Mouse (Mus musculus) midbrain, embryonic 12.5 days (tissue): ENCODE measurements around the gene Igsf21. TPM values are rescaled to one million over a fixed set of nuclear protein-coding genes. Genes with fewer than 3 reads are reported as not detected.
A peak's percentile ranks its signal among the peaks of the same experiment; 100 is the strongest.

Experiments used
- ATAC-seq: fragments of 200-750 bp; cut with Nextera tagmentation; 2 replicates; pipeline ENCODE4 v1.8.0; 2017; ENCODE audit warnings: low read depth, moderate TSS enrichment, moderate library complexity; ENCODE audit not compliant: low FRiP score
- H3K27ac ChIP-seq: fragments of 300-500 bp; sonication (generic); replicated peaks from 2 replicates; pipeline ENCODE4 v1.5.1; 2016; ENCODE audit warnings: mild to moderate bottlenecking
- H3K27me3 ChIP-seq: fragments of 300-500 bp; sonication (generic); 2 replicates; pipeline ENCODE4 v1.6.1; 2016; ENCODE audit warnings: mild to moderate bottlenecking
- H3K36me3 ChIP-seq: fragments of 300-500 bp; sonication (generic); 2 replicates; pipeline ENCODE4 v1.6.1; 2016
- H3K4me1 ChIP-seq: fragments of 300-500 bp; sonication (generic); 2 replicates; pipeline ENCODE4 v1.6.1; 2016
- H3K4me2 ChIP-seq: fragments of 300-500 bp; sonication (generic); replicated peaks from 2 replicates; pipeline ENCODE4 v1.6.1; 2016; ENCODE audit warnings: mild to moderate bottlenecking, moderate library complexity
- H3K4me3 ChIP-seq: fragments of 300-500 bp; sonication (generic); 2 replicates; pipeline ENCODE4 v1.5.1; 2016; ENCODE audit warnings: mild to moderate bottlenecking
- H3K9ac ChIP-seq: fragments of 300-500 bp; sonication (generic); replicated peaks from 2 replicates; pipeline ENCODE4 v1.6.1; 2016; ENCODE audit warnings: mild to moderate bottlenecking, moderate library complexity
- H3K9me3 ChIP-seq: fragments of 300-500 bp; sonication (generic); 2 replicates; pipeline ENCODE4 v1.6.1; 2016; ENCODE audit warnings: mild to moderate bottlenecking
- WGBS: fragments of 180-500 bp; shearing (Covaris S2); methylation state at CpG from one replicate; pipeline ENCODE4 v1.1.7; 2016; 5-methylcytosine and 5-hydroxymethylcytosine counted together
- polyA plus RNA-seq: library from polyadenylated mRNA; unstranded; fragments of >200 nt; fragmentation: Nextera tagmentation; extraction: Ambion mirVana; gene quantifications from 2 replicates; pipeline ENCODE4 v1.2.1, GENCODE M21; 2016

Igsf21 gene
- polyA plus RNA-seq, 1 experiment from 2014 or later = 41.1 TPM

DNA sequence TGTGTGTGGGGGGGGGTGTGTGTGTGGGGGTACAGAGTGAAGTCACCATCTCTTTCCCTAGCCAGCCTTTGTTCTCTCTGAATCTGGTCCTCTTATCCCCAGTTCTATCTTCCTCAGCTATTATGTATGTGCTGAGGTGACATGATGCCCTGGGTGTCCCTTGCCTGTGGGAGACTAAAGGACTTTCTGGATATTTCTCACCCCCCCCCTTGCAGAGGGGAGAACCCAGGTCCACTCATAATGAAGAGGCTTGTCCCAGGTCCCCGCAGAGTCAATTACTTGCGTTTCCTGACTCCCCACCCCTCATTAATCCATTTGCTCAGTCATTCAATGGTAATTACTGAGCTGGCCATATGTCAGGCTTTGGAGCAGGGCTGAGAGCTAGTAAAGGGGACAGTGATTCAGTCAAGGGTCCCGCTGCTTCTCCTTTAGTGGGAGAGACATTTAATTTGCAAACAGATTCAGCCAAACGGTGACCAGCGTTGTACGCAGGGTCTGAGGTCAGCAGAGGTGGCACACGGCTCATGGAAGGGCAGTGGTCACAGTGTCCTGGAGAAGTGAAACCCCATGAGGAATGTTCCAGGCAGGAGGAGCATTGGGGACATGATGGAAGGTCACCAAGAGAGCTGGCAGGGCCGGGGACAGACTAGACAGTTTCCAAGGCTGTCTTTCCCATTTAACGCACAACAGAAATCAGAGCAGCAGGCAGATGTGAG lies 217.1 kb downstream of the Igsf21 start:
- WGBS = 37% methylated on average over 9 of the region's 9 CpGs
- peaks cover 16% of the 10 kb centered on the region for H3K27me3 ChIP-seq
- H3K9ac ChIP-seq = no peak overlapping the region; the same call in 1 of the 2 replicates
- peak overlapping the region; percentile 84 for H3K27ac ChIP-seq
- peaks cover 27% of the 10 kb centered on the region for H3K4me1 ChIP-seq
- ATAC-seq = peak; percentile 51; the same call in 1 of the 2 replicates
- 0 out of 2 replicates have a peak overlapping the region, but pooled peaks have one; percentile 10 for H3K4me2 ChIP-seq
- H3K9me3 ChIP-seq = no peaks in the 10 kb centered on the region
- no peak overlapping the region for H3K4me3 ChIP-seq
- no peaks in the 10 kb centered on the region for H3K36me3 ChIP-seq

DNA sequence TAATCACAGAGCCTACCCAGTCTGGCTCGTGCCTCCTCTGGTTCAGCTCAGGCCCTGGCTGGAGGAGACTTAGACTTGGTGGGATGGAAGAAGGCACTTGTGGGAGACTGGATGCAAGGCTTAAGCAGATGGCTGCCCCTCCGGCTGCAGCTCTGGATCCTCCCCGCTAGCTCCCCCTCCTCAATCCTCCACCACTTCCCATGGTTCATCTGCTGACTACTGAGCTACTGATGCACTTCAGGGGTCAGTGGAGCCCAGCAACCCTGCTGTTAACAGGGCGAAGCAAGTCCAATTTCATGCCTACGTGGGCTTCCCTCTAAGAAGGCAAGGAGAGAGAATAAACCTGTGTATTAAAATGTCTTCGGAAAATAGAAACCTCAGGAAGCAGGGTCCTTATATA lies 222.8 kb downstream of the Igsf21 start:
- Histone ChIP-seq H3K36me3 (no peaks in the 10 kb centered on the region), H3K27me3 (no peaks in the 10 kb centered on the region), H3K4me1 (peaks cover 4% of the 10 kb centered on the region), H3K9me3 (no peaks in the 10 kb centered on the region), H3K9ac (no peak overlapping the region), H3K27ac (no peak overlapping the region), H3K4me3 (no peak overlapping the region), H3K4me2 (no peak overlapping the region)
- WGBS = 65% methylated on average over 6 of the region's 6 CpGs
- ATAC-seq = no peak

GRCm38 (mm10) chr4:140015916-140016315 lies 230.7 kb downstream of the Igsf21 start:
- H3K4me3 ChIP-seq = no peak overlapping the region

DNA sequence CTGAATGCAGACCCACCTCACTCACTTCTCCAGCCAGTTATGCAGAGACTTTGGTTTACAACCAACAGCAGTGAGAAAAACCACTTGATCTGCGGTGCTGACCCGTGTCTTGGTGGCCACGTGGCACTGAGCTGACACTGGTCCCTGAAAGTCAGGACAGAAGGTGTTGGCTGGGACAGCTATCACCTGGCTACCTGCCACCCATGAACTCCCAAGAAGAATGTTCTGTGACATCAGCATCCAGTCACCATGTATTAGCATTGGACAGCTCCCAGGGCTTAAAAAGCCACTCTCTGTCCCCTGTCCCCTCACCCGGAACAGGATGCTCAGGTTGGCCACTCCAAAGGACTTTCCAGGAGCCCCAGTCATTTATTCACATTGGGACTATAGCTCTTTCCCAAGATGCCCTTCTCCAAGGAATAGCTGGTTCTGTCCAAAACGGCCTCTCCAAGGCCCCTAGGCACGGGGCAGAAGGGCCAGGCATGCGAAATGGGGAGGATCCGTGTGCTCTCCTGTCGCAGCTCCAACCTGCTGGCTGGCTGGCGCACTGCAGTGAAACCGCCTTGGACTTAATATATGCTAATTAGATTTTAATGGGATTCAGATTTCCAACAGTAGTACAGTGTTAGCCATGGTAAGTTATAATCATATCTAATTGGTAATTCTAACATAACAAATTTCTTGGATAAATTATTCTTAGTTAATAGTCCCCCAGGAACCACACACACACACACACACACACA lies 235.7 kb downstream of the Igsf21 start:
- Histone ChIP-seq H3K9ac (no peak overlapping the region), H3K36me3 (no peaks in the 10 kb centered on the region), H3K4me1 (peaks cover 11% of the 10 kb centered on the region), H3K9me3 (no peaks in the 10 kb centered on the region), H3K4me3 (no peak overlapping the region), H3K27me3 (peaks cover 26% of the 10 kb centered on the region; the same call in 1 of the 2 replicates), H3K27ac (peak overlapping the region; percentile 15; the same call in 1 of the 2 replicates), H3K4me2 (no peak overlapping the region)
- 68% methylated on average over 11 of the region's 11 CpGs for WGBS
- ATAC-seq = peak; percentile 80

More at GRCm38 (mm10) chr4:140015916-140016315, 230.7 kb downstream of the Igsf21 start:
- Histone ChIP-seq H3K27ac (peak overlapping the region; percentile 42; the same call in 1 of the 2 replicates), H3K36me3 (no peaks in the 10 kb centered on the region), H3K4me2 (no peak overlapping the region), H3K4me1 (peaks cover 9% of the 10 kb centered on the region), H3K9ac (no peak overlapping the region), H3K9me3 (no peaks in the 10 kb centered on the region), H3K27me3 (peaks cover 5% of the 10 kb centered on the region; the same call in 1 of the 2 replicates)
- 75% methylated on average over 7 of the region's 7 CpGs for WGBS
- ATAC-seq = no peak

DNA sequence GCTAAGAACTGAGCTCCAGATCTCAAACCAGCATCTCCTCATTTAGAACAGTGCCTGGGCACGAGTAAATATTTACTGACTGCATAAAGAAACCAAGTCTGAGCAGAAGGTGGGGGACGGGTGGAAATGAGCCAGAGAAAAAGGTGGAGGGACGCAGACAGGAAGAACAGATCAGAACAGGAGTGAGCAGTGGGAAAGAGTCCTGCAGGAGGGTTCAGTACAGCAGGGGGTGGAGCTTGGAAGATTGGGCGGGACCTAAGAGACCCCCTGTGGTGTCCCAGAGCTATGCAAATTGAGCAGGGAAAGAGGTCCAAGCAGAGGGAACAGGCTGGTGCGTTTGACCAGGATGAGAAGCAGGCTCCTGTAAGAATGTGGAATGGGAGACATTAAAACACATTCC lies 241.7 kb downstream of the Igsf21 start:
- Histone ChIP-seq H3K27ac (no peak overlapping the region), H3K36me3 (no peaks in the 10 kb centered on the region), H3K4me3 (peak overlapping the region; percentile 21; the same call in 1 of the 2 replicates), H3K27me3 (peaks cover 65% of the 10 kb centered on the region), H3K4me1 (peaks cover 14% of the 10 kb centered on the region), H3K4me2 (peak overlapping the region; percentile 42), H3K9ac (no peak overlapping the region), H3K9me3 (no peaks in the 10 kb centered on the region)
- no peak for ATAC-seq
- WGBS = 27% methylated on average over 5 of the region's 5 CpGs

GRCm38 (mm10) chr4:140004170-140004569 lies 242.4 kb downstream of the Igsf21 start:
- no peaks in the 10 kb centered on the region for H3K9me3 ChIP-seq
- no peak overlapping the region for H3K9ac ChIP-seq
- no peak for ATAC-seq
- no peak overlapping the region for H3K27ac ChIP-seq
- H3K4me3 ChIP-seq = peak overlapping the region; percentile 21
- H3K4me1 ChIP-seq = peaks cover 14% of the 10 kb centered on the region
- no peaks in the 10 kb centered on the region for H3K36me3 ChIP-seq
- H3K27me3 ChIP-seq = peaks cover 61% of the 10 kb centered on the region
- peak overlapping the region; percentile 42 for H3K4me2 ChIP-seq
- WGBS = 14% methylated on average over 12 of the region's 12 CpGs

GRCm38 (mm10) chr4:140002069-140002468 lies 244.5 kb downstream of the Igsf21 start:
- Histone ChIP-seq H3K27me3 (peaks cover 55% of the 10 kb centered on the region), H3K4me1 (peaks cover 19% of the 10 kb centered on the region), H3K9me3 (no peaks in the 10 kb centered on the region), H3K27ac (no peak overlapping the region; the same call in 1 of the 2 replicates), H3K4me2 (0 out of 2 replicates have a peak overlapping the region, but pooled peaks have one; percentile 5), H3K9ac (no peak overlapping the region), H3K4me3 (no peak overlapping the region), H3K36me3 (no peaks in the 10 kb centered on the region)
- ATAC-seq = no peak
- 10% methylated on average over 12 of the region's 12 CpGs for WGBS

DNA sequence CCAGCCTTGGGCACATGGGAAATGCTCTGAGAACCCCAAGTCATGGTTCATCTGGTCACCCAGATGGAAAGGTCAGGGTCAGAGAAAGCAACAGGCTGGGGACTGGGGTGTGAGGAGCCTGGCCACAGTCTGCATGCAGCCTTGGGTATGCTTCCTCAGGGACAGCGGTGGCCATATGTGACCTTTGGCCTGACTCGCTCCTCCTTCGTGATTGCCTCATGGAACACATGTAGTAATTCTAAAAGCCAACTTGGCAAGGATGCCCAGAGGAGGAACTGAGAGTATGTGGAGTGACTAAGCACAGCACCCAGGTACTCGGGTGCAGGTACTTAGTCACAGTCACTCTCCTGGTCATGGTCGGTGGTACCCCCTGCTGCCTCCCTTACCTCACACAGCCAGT lies 245.7 kb downstream of the Igsf21 start:
- Histone ChIP-seq H3K4me2 (no peak overlapping the region), H3K27ac (no peak overlapping the region), H3K9ac (no peak overlapping the region), H3K4me1 (peaks cover 19% of the 10 kb centered on the region), H3K36me3 (no peaks in the 10 kb centered on the region), H3K4me3 (no peak overlapping the region), H3K9me3 (no peaks in the 10 kb centered on the region), H3K27me3 (peaks cover 46% of the 10 kb centered on the region)
- WGBS = 87% methylated on average over 5 of the region's 5 CpGs
- no peak for ATAC-seq

DNA sequence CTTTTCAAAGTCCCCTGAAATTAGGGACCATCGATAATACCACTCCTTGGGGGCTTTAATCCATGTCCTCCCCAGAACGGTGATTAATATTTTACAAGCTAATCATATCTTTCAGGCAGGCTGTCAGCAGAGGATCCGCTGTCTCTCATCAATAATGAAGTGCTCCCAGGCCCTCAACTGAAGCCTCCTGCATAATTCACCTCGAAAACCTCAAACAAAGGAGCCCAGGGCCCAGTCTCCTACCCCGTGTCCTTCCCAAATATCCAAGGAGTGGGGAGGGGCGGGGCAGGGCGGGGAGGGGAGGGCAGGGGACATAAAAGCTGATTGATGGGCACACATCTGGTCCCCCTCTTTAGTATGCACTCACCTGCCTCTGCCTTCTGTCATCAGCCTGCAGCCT lies 247.6 kb downstream of the Igsf21 start:
- Histone ChIP-seq H3K4me2 (no peak overlapping the region), H3K4me1 (peaks cover 30% of the 10 kb centered on the region), H3K27me3 (peaks cover 32% of the 10 kb centered on the region), H3K9me3 (no peaks in the 10 kb centered on the region), H3K9ac (no peak overlapping the region), H3K4me3 (no peak overlapping the region), H3K36me3 (no peaks in the 10 kb centered on the region), H3K27ac (0 out of 2 replicates have a peak overlapping the region, but pooled peaks have one; percentile 1)
- WGBS = 38% methylated on average over 7 of the region's 7 CpGs
- ATAC-seq = 0 out of 2 replicates have a peak, but pooled peaks have one; percentile 48

DNA sequence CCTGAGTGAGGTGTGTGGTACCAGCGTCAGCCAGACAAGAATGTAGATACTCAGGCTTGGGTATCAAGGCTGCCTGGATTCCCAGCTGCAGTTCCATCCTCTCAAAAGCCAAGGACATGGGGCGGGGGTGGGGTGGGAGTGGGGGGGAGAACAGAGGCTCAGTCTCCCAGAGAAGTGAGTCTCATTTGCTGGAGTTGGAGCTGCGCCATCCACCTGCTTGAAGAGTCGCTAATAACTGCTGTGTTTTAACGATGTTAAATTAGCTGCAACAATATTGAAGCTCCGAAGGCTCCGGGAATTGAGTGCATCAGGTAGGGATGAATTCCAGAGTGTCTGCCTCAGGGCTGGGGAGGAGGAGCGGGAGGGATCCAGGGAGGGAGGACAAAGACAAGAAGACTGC lies 250.9 kb downstream of the Igsf21 start:
- H3K9ac ChIP-seq = no peak overlapping the region
- H3K4me3 ChIP-seq = no peak overlapping the region
- 69% methylated on average over 8 of the region's 8 CpGs for WGBS
- no peaks in the 10 kb centered on the region for H3K9me3 ChIP-seq
- no peak overlapping the region for H3K4me2 ChIP-seq
- ATAC-seq = no peak
- H3K36me3 ChIP-seq = no peaks in the 10 kb centered on the region
- H3K27ac ChIP-seq = no peak overlapping the region
- H3K27me3 ChIP-seq = peaks cover 4% of the 10 kb centered on the region; the same call in 1 of the 2 replicates
- H3K4me1 ChIP-seq = peaks cover 34% of the 10 kb centered on the region

DNA sequence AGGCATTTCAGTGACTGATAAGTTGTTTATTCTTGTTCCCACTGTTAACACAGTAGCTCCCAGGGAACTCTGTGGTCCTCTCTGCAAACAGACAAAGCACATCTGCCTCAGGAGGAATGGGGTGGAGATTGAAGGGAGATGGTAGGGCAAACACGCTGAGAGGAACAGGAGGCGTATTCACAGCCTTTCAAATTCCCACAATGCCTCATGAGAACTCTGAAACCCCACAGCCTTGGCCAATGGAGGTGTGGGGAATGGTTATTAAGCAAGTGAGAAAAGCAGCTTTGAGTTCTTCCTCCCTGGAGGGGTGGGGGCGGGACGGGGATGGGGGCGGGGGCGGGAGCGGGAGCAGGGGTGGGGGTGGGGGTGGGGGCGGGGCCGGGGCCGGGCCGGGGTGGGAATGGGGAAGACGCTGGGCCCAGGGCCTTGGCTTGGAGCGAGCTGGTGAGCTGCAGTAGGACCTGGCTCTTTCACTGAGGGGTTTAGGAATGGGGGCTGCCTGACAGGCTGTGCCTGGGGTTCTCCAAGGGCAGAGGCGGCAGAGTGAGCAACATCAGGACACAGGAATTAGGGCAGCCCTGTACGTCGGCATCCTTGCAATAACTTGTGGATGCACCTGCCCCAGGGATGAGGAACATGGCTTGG lies 253.4 kb downstream of the Igsf21 start:
- ATAC-seq = peak; percentile 66; the same call in 1 of the 2 replicates
- H3K27me3 ChIP-seq = no peaks in the 10 kb centered on the region; the same call in 1 of the 2 replicates
- H3K36me3 ChIP-seq = no peaks in the 10 kb centered on the region
- no peak overlapping the region for H3K4me3 ChIP-seq
- H3K4me1 ChIP-seq = peaks cover 29% of the 10 kb centered on the region
- H3K9me3 ChIP-seq = no peaks in the 10 kb centered on the region
- no peak overlapping the region; the same call in 1 of the 2 replicates for H3K9ac ChIP-seq
- 16% methylated on average over 6 of the region's 16 CpGs for WGBS
- H3K4me2 ChIP-seq = peak overlapping the region; percentile 36
- H3K27ac ChIP-seq = peak overlapping the region; percentile 80
